Mouse (Mus musculus) intestine, embryonic 16.5 days (tissue): ENCODE data around the gene Trappc12. TPM values are rescaled to one million over a fixed set of nuclear protein-coding genes. Genes with fewer than 3 reads are reported as not detected.
A peak's percentile ranks its signal among the peaks of the same experiment; 100 is the strongest.

Source experiments
- ATAC-seq: fragments of 200-750 bp; cut with Nextera tagmentation; 2 replicates; pipeline ENCODE4 v1.8.0; 2017; ENCODE audit warnings: moderate TSS enrichment, moderate library complexity
- H3K27ac ChIP-seq: fragments of 300-500 bp; sonication (generic); 2 replicates; pipeline ENCODE4 v1.5.1; 2014; ENCODE audit warnings: mild to moderate bottlenecking, low read length
- H3K27me3 ChIP-seq: fragments of 300-500 bp; sonication (generic); replicated peaks from 2 replicates; pipeline ENCODE4 v1.6.1; 2014; ENCODE audit warnings: low read length, control low read depth, mixed read lengths; ENCODE audit not compliant: control insufficient read depth, insufficient read depth
- H3K36me3 ChIP-seq: fragments of 300-500 bp; sonication (generic); 2 replicates; pipeline ENCODE4 v1.6.1; 2014; ENCODE audit warnings: low read length, control low read depth; ENCODE audit not compliant: control insufficient read depth, insufficient read depth
- H3K4me1 ChIP-seq: fragments of 300-500 bp; sonication (generic); 2 replicates; pipeline ENCODE4 v1.6.1; 2014; ENCODE audit warnings: low read length, control low read depth, mixed read lengths; ENCODE audit not compliant: control insufficient read depth, insufficient read depth
- H3K4me2 ChIP-seq: fragments of 300-500 bp; sonication (generic); 2 replicates; pipeline ENCODE4 v1.6.1; 2014; ENCODE audit warnings: low read depth, low read length, control low read depth
- H3K4me3 ChIP-seq: fragments of 300-500 bp; sonication (generic); 2 replicates; pipeline ENCODE4 v1.5.1; 2014; ENCODE audit warnings: mild to moderate bottlenecking, low read length
- H3K9ac ChIP-seq: fragments of 300-500 bp; sonication (generic); 2 replicates; pipeline ENCODE4 v1.6.1; 2014; ENCODE audit warnings: low read depth, low read length
- H3K9me3 ChIP-seq: fragments of 300-500 bp; sonication (generic); 2 replicates; pipeline ENCODE4 v1.6.1; 2016; ENCODE audit warnings: low read length, control low read depth; ENCODE audit not compliant: control insufficient read depth
- WGBS: fragments of 180-500 bp; shearing (Covaris S2); extraction: QIAGEN DNeasy Blood & Tissue Kit; methylation state at CpG from one replicate; pipeline ENCODE4 v1.1.7; 2014; 5-methylcytosine and 5-hydroxymethylcytosine counted together
- polyA plus RNA-seq: library from polyadenylated mRNA; unstranded; fragments of >200 nt; fragmentation: Nextera tagmentation; extraction: Ambion mirVana; gene quantifications from 2 replicates; pipeline ENCODE4 v1.2.1, GENCODE M21; 2015

Gene Trappc12
- polyA plus RNA-seq, 1 experiment from 2014 or later = 35.9 TPM

- 85% methylated on average over 2 of the region's 2 CpGs for WGBS
- Histone ChIP-seq H3K27ac (no peak overlapping the region), H3K9me3 (no peaks in the 10 kb centered on the region), H3K4me1 (no peaks in the 10 kb centered on the region), H3K4me3 (no peak overlapping the region), H3K36me3 (0 out of 2 replicates have a peak, but pooled peaks cover 4% of the 10 kb centered on the region), H3K9ac (no peak overlapping the region), H3K4me2 (no peak overlapping the region), H3K27me3 (no peaks in the 10 kb centered on the region)
- no peak for ATAC-seq
These were observed 32.2 kb downstream of the Trappc12 start for GRCm38 (mm10) chr12:28718106-28718505.

- WGBS = 76% methylated on average over 2 of the region's 2 CpGs
- no peaks in the 10 kb centered on the region for H3K4me1 ChIP-seq
- no peak for ATAC-seq
- H3K4me3 ChIP-seq = no peak overlapping the region
- no peaks in the 10 kb centered on the region for H3K9me3 ChIP-seq
- no peak overlapping the region for H3K4me2 ChIP-seq
- no peaks in the 10 kb centered on the region for H3K27me3 ChIP-seq
- H3K27ac ChIP-seq = no peak overlapping the region
- H3K36me3 ChIP-seq = 0 out of 2 replicates have a peak, but pooled peaks cover 4% of the 10 kb centered on the region
- no peak overlapping the region for H3K9ac ChIP-seq
These were observed 33.2 kb downstream of the Trappc12 start for GRCm38 (mm10) chr12:28717066-28717465.

GRCm38 (mm10) chr12:28714822-28715632 lies 35.2 kb downstream of the Trappc12 start:
- H3K9ac ChIP-seq = no peak overlapping the region
- ATAC-seq = no peak
- 88% methylated on average over 24 of the region's 24 CpGs for WGBS
- no peaks in the 10 kb centered on the region for H3K9me3 ChIP-seq
- no peak overlapping the region for H3K4me3 ChIP-seq
- no peak overlapping the region for H3K4me2 ChIP-seq
- peaks cover 2% of the 10 kb centered on the region; the same call in 1 of the 2 replicates for H3K36me3 ChIP-seq
- no peaks in the 10 kb centered on the region for H3K4me1 ChIP-seq
- no peaks in the 10 kb centered on the region for H3K27me3 ChIP-seq
- H3K27ac ChIP-seq = no peak overlapping the region

- H3K27ac ChIP-seq = no peak overlapping the region
- no peaks in the 10 kb centered on the region for H3K9me3 ChIP-seq
- no peak overlapping the region for H3K4me2 ChIP-seq
- peaks cover 2% of the 10 kb centered on the region; the same call in 1 of the 2 replicates for H3K36me3 ChIP-seq
- no peak for ATAC-seq
- H3K4me1 ChIP-seq = no peaks in the 10 kb centered on the region
- no peak overlapping the region for H3K4me3 ChIP-seq
- no peaks in the 10 kb centered on the region for H3K27me3 ChIP-seq
- H3K9ac ChIP-seq = no peak overlapping the region
- whole genome bisulfite sequencing = 79% methylated on average over 22 of the region's 22 CpGs
These were observed 39.6 kb downstream of the Trappc12 start for GRCm38 (mm10) chr12:28710566-28711185.

- 85% methylated on average over 4 of the region's 4 CpGs for WGBS
- Histone ChIP-seq H3K4me1 (no peaks in the 10 kb centered on the region), H3K9me3 (no peaks in the 10 kb centered on the region), H3K27me3 (no peaks in the 10 kb centered on the region), H3K36me3 (no peaks in the 10 kb centered on the region; the same call in 1 of the 2 replicates), H3K9ac (no peak overlapping the region), H3K4me3 (no peak overlapping the region), H3K4me2 (no peak overlapping the region), H3K27ac (no peak overlapping the region)
- ATAC-seq = no peak
These were observed 42.1 kb downstream of the Trappc12 start for GRCm38 (mm10) chr12:28708154-28708553.

GRCm38 (mm10) chr12:28705204-28705603 lies 45.1 kb downstream of the Trappc12 start:
- H3K9ac ChIP-seq = no peak overlapping the region
- H3K27me3 ChIP-seq = no peaks in the 10 kb centered on the region
- ATAC-seq = no peak
- 87% methylated on average over 6 of the region's 6 CpGs for WGBS
- no peak overlapping the region for H3K4me2 ChIP-seq
- H3K4me1 ChIP-seq = no peaks in the 10 kb centered on the region
- peaks cover 3% of the 10 kb centered on the region; the same call in 1 of the 2 replicates for H3K36me3 ChIP-seq
- no peak overlapping the region for H3K4me3 ChIP-seq
- H3K9me3 ChIP-seq = no peaks in the 10 kb centered on the region
- H3K27ac ChIP-seq = no peak overlapping the region

- no peak overlapping the region for H3K27ac ChIP-seq
These were observed 45.9 kb downstream of the Trappc12 start for GRCm38 (mm10) chr12:28704381-28704780.

GRCm38 (mm10) chr12:28701302-28701701 lies 49.0 kb downstream of the Trappc12 start:
- H3K27ac ChIP-seq = no peak overlapping the region
- H3K4me2 ChIP-seq = no peak overlapping the region
- WGBS = 74% methylated on average over 11 of the region's 11 CpGs
- no peak overlapping the region for H3K9ac ChIP-seq
- 0 out of 2 replicates have a peak, but pooled peaks cover 3% of the 10 kb centered on the region for H3K36me3 ChIP-seq
- peaks cover 5% of the 10 kb centered on the region; the same call in 1 of the 2 replicates for H3K4me1 ChIP-seq
- peak; percentile 8; the same call in 1 of the 2 replicates for ATAC-seq
- H3K9me3 ChIP-seq = no peaks in the 10 kb centered on the region
- H3K27me3 ChIP-seq = no peaks in the 10 kb centered on the region
- no peak overlapping the region for H3K4me3 ChIP-seq

More at GRCm38 (mm10) chr12:28704381-28704780, 45.9 kb downstream of the Trappc12 start:
- H3K4me2 ChIP-seq = no peak overlapping the region
- no peak for ATAC-seq
- no peaks in the 10 kb centered on the region for H3K27me3 ChIP-seq
- no peak overlapping the region for H3K9ac ChIP-seq
- H3K9me3 ChIP-seq = no peaks in the 10 kb centered on the region
- H3K4me3 ChIP-seq = no peak overlapping the region
- H3K36me3 ChIP-seq = 0 out of 2 replicates have a peak, but pooled peaks cover 3% of the 10 kb centered on the region
- H3K4me1 ChIP-seq = no peaks in the 10 kb centered on the region
- WGBS = 19% methylated on average over 12 of the region's 12 CpGs

GRCm38 (mm10) chr12:28700561-28701025 lies 49.7 kb downstream of the Trappc12 start:
- Histone ChIP-seq H3K4me2 (no peak overlapping the region), H3K9me3 (no peaks in the 10 kb centered on the region), H3K4me1 (peaks cover 5% of the 10 kb centered on the region; the same call in 1 of the 2 replicates), H3K4me3 (no peak overlapping the region), H3K36me3 (0 out of 2 replicates have a peak, but pooled peaks cover 3% of the 10 kb centered on the region), H3K27ac (no peak overlapping the region), H3K9ac (no peak overlapping the region), H3K27me3 (no peaks in the 10 kb centered on the region)
- 73% methylated on average over 19 of the region's 19 CpGs for WGBS
- no peak for ATAC-seq
